Mouse (Mus musculus) erythroblast, embryonic 14.5 days (primary cell): ENCODE data around the gene Kri1. TPM values are rescaled to one million over a fixed set of nuclear protein-coding genes. Genes with fewer than 3 reads are reported as not detected.
A peak's percentile ranks its signal among the peaks of the same experiment; 100 is the strongest.
"Not testable (repeated sequence)": the region's sequence is repeated elsewhere in the genome, so short reads cannot be mapped to it uniquely, and the experiment has no call there.

ENCODE experiments used
- H3K27me3 ChIP-seq: 2 replicates; pipeline ENCODE4 v1.6.1; 2012; ENCODE audit warnings: inconsistent platforms; ENCODE audit not compliant: control insufficient read depth
- H3K36me3 ChIP-seq: 2 replicates; pipeline ENCODE4 v1.6.1; 2012; ENCODE audit warnings: mild to moderate bottlenecking, inconsistent platforms; ENCODE audit not compliant: control insufficient read depth
- H3K4me1 ChIP-seq: 2 replicates; pipeline ENCODE4 v1.6.1; 2012; ENCODE audit warnings: inconsistent platforms; ENCODE audit not compliant: control insufficient read depth
- H3K4me3 ChIP-seq: replicated peaks from 2 replicates; pipeline ENCODE3; 2012; ENCODE audit warnings: moderate library complexity, mild to moderate bottlenecking, inconsistent platforms
- H3K9me3 ChIP-seq: 2 replicates; pipeline ENCODE4 v1.6.1; 2012; ENCODE audit warnings: low read length, inconsistent platforms, mixed read lengths; ENCODE audit not compliant: control insufficient read depth
- GATA1 ChIP-seq: IDR thresholded peaks from 2 replicates; pipeline ENCODE4 v1.6.1; 2012; ENCODE audit warnings: low read length, inconsistent platforms, mixed read lengths
- TAL1 ChIP-seq: IDR thresholded peaks from 3 replicates; pipeline ENCODE4 v1.6.1; 2012; ENCODE audit warnings: low read length, inconsistent platforms, mixed read lengths
- polyA plus RNA-seq: library from polyadenylated mRNA; stranded (reverse); fragments of >175 nt; gene quantifications from 2 replicates; pipeline ENCODE4 v1.2.3, GENCODE M21; 2012

The Kri1 gene
- polyA plus RNA-seq, 1 experiment = 3.5 TPM

- no peak for TF ChIP-seq GATA1
- no peak for TF ChIP-seq TAL1
- Histone ChIP-seq H3K27me3 (peaks cover 3% of the 10 kb centered on the region; the same call in 1 of the 2 replicates), H3K36me3 (no peaks in the 10 kb centered on the region), H3K4me1 (peaks cover 6% of the 10 kb centered on the region), H3K4me3 (no peak overlapping the region), H3K9me3 (peaks cover 8% of the 10 kb centered on the region; the same call in 1 of the 2 replicates)
Observed at GRCm38 (mm10) chr9:21299014-21299413, 11.2 kb upstream of the Kri1 start.

DNA sequence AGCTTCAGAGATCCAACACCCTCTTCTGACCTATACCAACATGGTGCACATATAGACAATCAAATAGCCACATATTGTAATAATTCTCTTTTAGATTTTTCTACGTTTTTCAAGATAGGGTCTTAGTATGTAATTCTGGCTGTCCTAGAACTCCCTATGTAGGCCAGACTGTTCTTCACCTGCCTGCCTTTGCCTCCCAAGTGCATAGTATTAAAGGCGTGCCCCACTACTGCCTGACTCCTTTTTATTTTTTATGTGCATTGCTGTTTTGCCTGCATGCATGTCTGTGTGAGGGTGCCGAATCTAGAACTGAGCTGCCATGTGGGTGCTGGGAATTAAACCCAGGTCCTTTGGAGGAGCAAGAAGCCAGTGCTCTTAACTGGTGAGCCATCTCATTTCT lies 4.5 kb upstream of the Kri1 start:
- TF ChIP-seq TAL1 (no peak), GATA1 (no peak)
- Histone ChIP-seq H3K36me3 (peaks cover 29% of the 10 kb centered on the region), H3K27me3 (peaks cover 3% of the 10 kb centered on the region; the same call in 1 of the 2 replicates), H3K4me1 (peaks cover 30% of the 10 kb centered on the region), H3K4me3 (peak overlapping the region; percentile 79), H3K9me3 (no peaks in the 10 kb centered on the region)

GRCm38 (mm10) chr9:21291868-21292267 lies 4.1 kb upstream of the Kri1 start:
- H3K9me3 ChIP-seq = not testable (repeated sequence)

GRCm38 (mm10) chr9:21291022-21291787 lies 3.4 kb upstream of the Kri1 start, which contains the start of gene Cdkn2d:
Cdkn2d (minus strand) TSS chr9:21291407.
- no peaks in the 10 kb centered on the region for H3K9me3 ChIP-seq
- H3K4me1 ChIP-seq = peaks cover 40% of the 10 kb centered on the region

More at GRCm38 (mm10) chr9:21291868-21292267, 4.1 kb upstream of the Kri1 start:
- H3K27me3 ChIP-seq = not testable (repeated sequence)
- peaks cover 34% of the 10 kb centered on the region for H3K4me1 ChIP-seq
- peak overlapping the region; percentile 79 for H3K4me3 ChIP-seq
- peaks cover 33% of the 10 kb centered on the region for H3K36me3 ChIP-seq

DNA sequence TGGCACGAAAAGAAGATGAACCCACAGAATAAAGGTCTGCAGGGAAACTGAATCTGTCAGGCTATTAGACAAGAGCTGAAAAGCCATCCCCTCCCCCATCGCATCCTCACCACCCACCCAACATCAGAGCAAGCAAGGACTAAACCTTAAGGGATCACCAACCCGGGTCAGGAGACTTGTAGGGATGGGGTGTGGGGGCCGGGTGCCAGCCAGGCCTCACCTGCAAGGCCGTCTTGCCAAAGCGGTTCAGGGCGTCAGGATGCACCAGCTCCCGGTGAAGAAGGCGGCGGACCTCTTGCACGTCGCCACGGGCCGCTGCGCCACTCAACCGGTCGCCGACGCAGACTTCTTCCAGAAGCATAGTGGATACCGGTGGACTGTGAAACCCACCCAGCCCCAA lies 2.8 kb upstream of the Kri1 start:
- no peak for TF ChIP-seq TAL1
- TF ChIP-seq GATA1 = no peak
- H3K4me3 ChIP-seq = peak overlapping the region; percentile 79
- no peaks in the 10 kb centered on the region for H3K9me3 ChIP-seq
- peaks cover 45% of the 10 kb centered on the region for H3K4me1 ChIP-seq
- H3K36me3 ChIP-seq = peaks cover 45% of the 10 kb centered on the region
- no peaks in the 10 kb centered on the region for H3K27me3 ChIP-seq

More at GRCm38 (mm10) chr9:21291022-21291787, 3.4 kb upstream of the Kri1 start, which contains the start of gene Cdkn2d:
- peaks cover 40% of the 10 kb centered on the region for H3K36me3 ChIP-seq
- no peak for TF ChIP-seq GATA1
- no peak for TF ChIP-seq TAL1
- H3K27me3 ChIP-seq = peaks cover under 1% of the 10 kb centered on the region; the same call in 1 of the 2 replicates
- peak within 1 kb of the TSS; percentile 79 for H3K4me3 ChIP-seq

DNA sequence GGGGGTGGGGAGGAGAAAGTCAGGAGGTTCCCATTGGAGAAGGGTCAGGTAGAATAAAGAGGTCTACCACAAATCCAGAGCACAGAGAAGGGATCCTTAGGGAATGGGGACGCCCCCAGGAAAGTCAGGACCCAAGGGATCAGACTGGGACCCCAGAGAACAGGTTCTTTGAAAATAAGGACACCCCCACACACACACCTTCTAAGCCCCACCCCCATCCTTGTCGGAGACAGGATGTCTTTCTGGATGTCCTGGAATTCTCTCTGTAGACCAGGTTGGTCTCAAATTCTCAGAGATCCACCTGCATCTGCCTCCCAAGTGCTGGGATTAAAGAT lies 1.5 kb upstream of the Kri1 start:
- Histone ChIP-seq H3K4me3 (peak overlapping the region; percentile 79), H3K36me3 (peaks cover 57% of the 10 kb centered on the region), H3K9me3 (no peaks in the 10 kb centered on the region), H3K4me1 (peaks cover 50% of the 10 kb centered on the region), H3K27me3 (no peaks in the 10 kb centered on the region)
- TF ChIP-seq TAL1 = no peak
- no peak for TF ChIP-seq GATA1

DNA sequence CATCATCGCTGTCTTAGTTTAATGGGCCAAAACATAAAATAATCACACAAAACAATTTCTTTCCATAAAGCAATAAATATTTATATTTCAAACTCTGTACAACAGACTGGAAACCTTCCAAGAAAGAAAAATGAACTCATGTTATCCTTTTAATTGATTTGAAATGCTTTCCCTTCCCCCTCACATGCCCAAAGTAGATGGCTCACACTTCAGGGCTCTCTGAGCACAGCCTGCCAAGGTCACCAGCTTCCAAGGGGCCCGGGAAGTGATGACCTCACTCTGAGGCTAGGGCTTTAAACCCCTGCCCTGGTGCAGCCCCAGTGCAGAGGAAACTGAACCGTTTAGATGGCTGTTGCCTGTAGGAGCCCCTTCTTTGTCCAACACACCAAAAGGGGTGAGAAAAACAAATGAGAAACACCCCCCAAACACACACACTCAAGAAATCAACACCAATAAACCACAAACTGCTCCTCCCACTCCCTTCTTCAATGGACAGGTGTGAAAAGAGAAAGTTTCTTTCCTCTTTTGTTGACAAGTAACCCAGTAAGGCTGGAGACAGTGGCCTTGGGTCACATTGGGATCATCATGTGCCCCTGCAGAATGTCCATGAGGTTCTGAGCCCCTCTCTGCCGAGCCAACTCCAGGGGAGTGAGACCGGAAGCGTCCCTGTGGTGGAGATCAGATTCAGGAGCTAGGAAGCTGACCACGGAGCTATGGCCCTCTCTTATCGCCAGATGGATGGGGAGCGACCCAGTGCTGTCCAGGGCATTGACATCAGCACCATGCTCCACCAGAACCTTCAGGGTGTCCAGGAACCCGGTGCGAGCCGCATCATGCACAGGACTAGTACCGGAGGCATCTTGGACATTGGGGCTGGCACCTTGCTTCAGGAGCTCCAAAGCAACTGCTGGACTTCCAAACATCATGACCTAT lies 901 bp upstream of the Kri1 start:
- Histone ChIP-seq H3K27me3 (no peaks in the 10 kb centered on the region), H3K4me1 (peaks cover 53% of the 10 kb centered on the region), H3K9me3 (no peaks in the 10 kb centered on the region), H3K4me3 (peak overlapping the region; percentile 79), H3K36me3 (peaks cover 64% of the 10 kb centered on the region)
- TF ChIP-seq GATA1 (no peak), TAL1 (no peak)

DNA sequence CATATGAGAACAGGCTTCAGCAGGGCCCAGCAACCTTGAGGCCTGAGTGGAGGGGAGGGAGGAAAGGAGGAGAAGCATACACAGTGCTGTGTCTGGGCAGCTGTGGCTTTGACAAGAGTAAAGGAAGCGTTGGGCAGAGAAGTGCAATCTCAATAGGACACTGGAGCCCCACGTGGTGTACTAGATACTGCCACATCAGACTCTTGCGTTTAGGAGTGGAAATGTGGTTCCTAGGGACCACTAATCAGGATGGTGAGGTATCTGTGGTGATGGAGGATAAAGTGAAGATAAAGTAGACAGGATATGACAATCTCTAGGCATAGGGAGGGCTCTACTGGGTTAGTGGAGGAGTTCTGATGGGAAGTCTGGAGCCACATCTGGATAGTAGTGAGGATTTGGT lies 1.0 kb downstream of the Kri1 start:
- H3K4me1 ChIP-seq = peaks cover 44% of the 10 kb centered on the region
- H3K36me3 ChIP-seq = peaks cover 80% of the 10 kb centered on the region
- no peaks in the 10 kb centered on the region for H3K27me3 ChIP-seq
- peak overlapping the region; percentile 79 for H3K4me3 ChIP-seq
- no peaks in the 10 kb centered on the region for H3K9me3 ChIP-seq
- TF ChIP-seq GATA1 (no peak), TAL1 (no peak)

DNA sequence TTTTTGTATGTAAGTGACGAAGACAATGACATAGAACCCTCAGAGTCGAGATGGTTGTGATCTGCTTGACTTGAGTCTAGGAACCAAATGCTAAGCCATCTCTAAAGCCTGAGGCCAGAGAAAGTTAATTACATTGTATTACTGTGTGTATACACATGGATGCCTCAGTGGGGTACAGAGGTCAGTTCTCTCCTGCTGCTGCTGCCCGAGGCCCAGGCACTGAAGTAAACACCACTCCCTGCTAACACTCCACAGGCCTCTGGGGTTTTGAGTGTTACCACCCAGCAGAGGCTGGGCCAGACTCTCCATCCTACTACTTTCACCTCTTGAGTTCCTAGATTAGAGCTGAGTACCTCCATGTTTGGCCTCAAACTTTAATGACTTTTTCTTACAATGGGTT lies 3.8 kb downstream of the Kri1 start:
- peaks cover 37% of the 10 kb centered on the region for H3K4me1 ChIP-seq
- H3K9me3 ChIP-seq = no peaks in the 10 kb centered on the region
- no peak overlapping the region for H3K4me3 ChIP-seq
- H3K36me3 ChIP-seq = peaks cover 91% of the 10 kb centered on the region
- H3K27me3 ChIP-seq = no peaks in the 10 kb centered on the region
- TF ChIP-seq TAL1 = no peak
